Mouse (Mus musculus) liver, adult 2 months (tissue): ENCODE measurements around the gene Ppm1l. TPM values are rescaled to one million over a fixed set of nuclear protein-coding genes. Genes with fewer than 3 reads are reported as not detected.

Source experiments
- DNase-seq: peaks from one replicate; pipeline ENCODE4 v3.0.0-alpha.2; 2011; ENCODE audit warnings: low read depth, low spot score; ENCODE audit errors: extremely low read depth
- H3K27ac ChIP-seq: fragments of 200-500 bp; replicated peaks from 2 replicates; pipeline ENCODE4 v1.5.1; 2012; ENCODE audit warnings: low read depth, mild to moderate bottlenecking, control low read depth, inconsistent platforms, low read length; ENCODE audit not compliant: insufficient read depth
- H3K27me3 ChIP-seq: fragments of 200-500 bp; 2 replicates; pipeline ENCODE4 v1.6.1; 2012; ENCODE audit warnings: mild to moderate bottlenecking, moderate library complexity, low read length, inconsistent platforms; ENCODE audit not compliant: control insufficient read depth, insufficient read depth
- H3K36me3 ChIP-seq: fragments of 200-500 bp; 2 replicates; pipeline ENCODE4 v1.6.1; 2012; ENCODE audit warnings: low read length, inconsistent platforms; ENCODE audit not compliant: control insufficient read depth, insufficient read depth
- H3K4me1 ChIP-seq: fragments of 200-500 bp; 2 replicates; pipeline ENCODE4 v1.6.1; 2011; ENCODE audit warnings: low read length; ENCODE audit not compliant: control insufficient read depth, insufficient read depth
- H3K4me3 ChIP-seq: fragments of 200-500 bp; 2 replicates; pipeline ENCODE4 v1.5.1; 2011; ENCODE audit warnings: low read depth, mild to moderate bottlenecking, control low read depth, low read length, moderate library complexity; ENCODE audit not compliant: insufficient read depth
- H3K79me2 ChIP-seq: fragments of 200-500 bp; 2 replicates; pipeline ENCODE4 v1.6.1; 2012; ENCODE audit warnings: inconsistent platforms, mild to moderate bottlenecking, low read length, moderate library complexity; ENCODE audit not compliant: control insufficient read depth, insufficient read depth
- H3K9ac ChIP-seq: fragments of 200-500 bp; 2 replicates; pipeline ENCODE4 v1.6.1; 2012; ENCODE audit warnings: low read depth, mild to moderate bottlenecking, control low read depth, inconsistent platforms, low read length
- CTCF ChIP-seq: fragments of 200-500 bp; IDR thresholded peaks from 2 replicates; pipeline ENCODE4 v1.5.1; 2011; ENCODE audit warnings: low read depth, low read length, control low read depth
- POLR2A ChIP-seq: fragments of 200-500 bp; IDR thresholded peaks from 2 replicates; pipeline ENCODE4 v1.6.1; 2011; ENCODE audit warnings: low read length, control low read depth; ENCODE audit not compliant: insufficient read depth; ENCODE audit errors: extremely low read depth
- WGBS: fragments of 180-500 bp; shearing (Covaris S2); methylation state at CpG from one replicate; pipeline ENCODE4 v1.1.7; 2018; 5-methylcytosine and 5-hydroxymethylcytosine counted together
- polyA plus RNA-seq: library from polyadenylated mRNA; depleted of rRNA; stranded (reverse); fragments of >200 nt; gene quantifications from 2 replicates; pipeline ENCODE4 v1.2.3, GENCODE M21; 2012
- total RNA-seq: library from RNA; depleted of rRNA; stranded (reverse); fragments of >200 nt; gene quantifications from 2 replicates; pipeline ENCODE4 v1.2.3, GENCODE M21; 2014

The Ppm1l gene
- total and polyA plus RNA-seq, 2 experiments: 1.9 to 3.3 TPM

DNA sequence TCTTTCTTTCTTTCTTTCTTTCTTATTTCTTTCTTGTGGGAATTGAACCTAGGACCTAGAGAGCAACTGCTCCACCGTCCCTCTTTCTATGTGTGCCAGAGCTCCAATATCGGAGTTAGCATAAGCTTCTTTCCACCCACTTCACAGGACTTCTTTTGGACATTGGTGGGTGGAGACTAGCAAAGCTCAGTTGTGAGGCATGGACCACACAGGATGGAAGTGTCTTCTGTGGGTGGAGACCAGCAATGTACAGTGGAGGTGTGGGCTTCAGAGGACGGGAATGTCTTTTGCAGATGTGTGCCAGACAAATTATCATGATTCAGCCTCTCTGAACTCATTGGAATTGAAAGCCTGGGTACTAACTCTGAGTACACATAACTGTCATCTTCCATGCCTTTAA, 180.5 kb downstream of the Ppm1l start:
- WGBS: 88% methylated on average over 3 of the region's 3 CpGs

DNA sequence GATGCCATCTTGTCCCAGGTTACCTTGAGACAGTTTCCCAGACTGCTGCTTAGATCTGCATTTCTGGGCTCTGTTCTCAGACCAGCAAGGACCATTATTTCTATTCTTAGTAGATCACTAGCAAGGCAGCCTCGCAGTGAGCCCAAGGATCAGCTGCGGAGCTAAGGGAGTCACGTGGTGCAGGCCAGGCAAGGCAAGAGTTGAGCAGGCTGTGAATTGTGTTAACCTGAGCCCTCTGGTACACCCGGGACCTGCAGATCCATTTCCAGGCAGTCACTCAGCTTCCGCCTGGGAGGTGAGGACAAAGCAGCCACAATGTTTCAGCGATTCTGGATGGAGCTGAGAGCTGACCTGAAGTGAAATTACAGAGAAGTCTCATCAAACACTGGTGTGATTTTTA, 185.3 kb downstream of the Ppm1l start:
- WGBS: 58% methylated on average over 6 of the region's 6 CpGs
- no peak overlapping the region for H3K27ac ChIP-seq
- no peak overlapping the region for H3K9ac ChIP-seq
- H3K79me2 ChIP-seq: no peaks in the 10 kb centered on the region
- H3K4me3 ChIP-seq: no peak overlapping the region
- H3K4me1 ChIP-seq: peaks cover 4% of the 10 kb centered on the region; the same call in 1 of the 2 replicates
- TF ChIP-seq POLR2A: no peak
- TF ChIP-seq CTCF: no peak
- H3K36me3 ChIP-seq: no peaks in the 10 kb centered on the region
- DNase-seq: no peak
- H3K27me3 ChIP-seq: no peaks in the 10 kb centered on the region

More for the DNA sequence above, 180.5 kb downstream of the Ppm1l start:
- Histone ChIP-seq H3K79me2 (no peaks in the 10 kb centered on the region), H3K36me3 (no peaks in the 10 kb centered on the region), H3K27me3 (no peaks in the 10 kb centered on the region), H3K27ac (no peak overlapping the region), H3K9ac (no peak overlapping the region), H3K4me1 (peaks cover 4% of the 10 kb centered on the region; the same call in 1 of the 2 replicates), H3K4me3 (no peak overlapping the region)
- DNase-seq: no peak
- TF ChIP-seq POLR2A: no peak
- no peak for TF ChIP-seq CTCF

DNA sequence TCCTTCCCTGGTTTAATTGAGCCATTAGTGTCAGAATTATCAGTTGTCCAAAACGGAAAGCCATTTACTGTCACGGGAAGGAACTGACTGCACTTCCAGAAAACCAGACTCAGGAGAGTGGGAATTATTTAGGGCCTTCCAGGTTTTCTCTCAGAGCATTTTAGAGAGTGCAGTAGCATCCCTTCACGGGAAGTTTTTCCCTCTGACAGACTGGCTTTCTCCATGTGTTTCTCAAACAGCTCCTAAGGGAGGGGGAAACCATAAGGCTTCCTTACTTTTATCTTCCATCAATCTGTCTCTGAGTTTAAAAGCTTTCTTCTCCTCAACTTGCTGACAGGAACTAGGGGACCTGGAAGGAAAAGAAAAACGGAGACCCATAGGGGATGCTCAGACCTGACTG, 185.9 kb downstream of the Ppm1l start:
- Histone ChIP-seq H3K36me3 (no peaks in the 10 kb centered on the region), H3K9ac (no peak overlapping the region), H3K4me1 (peaks cover 4% of the 10 kb centered on the region; the same call in 1 of the 2 replicates), H3K79me2 (no peaks in the 10 kb centered on the region), H3K27me3 (no peaks in the 10 kb centered on the region), H3K27ac (no peak overlapping the region), H3K4me3 (no peak overlapping the region)
- DNase-seq: no peak
- 71% methylated on average over 4 of the region's 4 CpGs for WGBS
- TF ChIP-seq POLR2A (no peak), CTCF (no peak)

DNA sequence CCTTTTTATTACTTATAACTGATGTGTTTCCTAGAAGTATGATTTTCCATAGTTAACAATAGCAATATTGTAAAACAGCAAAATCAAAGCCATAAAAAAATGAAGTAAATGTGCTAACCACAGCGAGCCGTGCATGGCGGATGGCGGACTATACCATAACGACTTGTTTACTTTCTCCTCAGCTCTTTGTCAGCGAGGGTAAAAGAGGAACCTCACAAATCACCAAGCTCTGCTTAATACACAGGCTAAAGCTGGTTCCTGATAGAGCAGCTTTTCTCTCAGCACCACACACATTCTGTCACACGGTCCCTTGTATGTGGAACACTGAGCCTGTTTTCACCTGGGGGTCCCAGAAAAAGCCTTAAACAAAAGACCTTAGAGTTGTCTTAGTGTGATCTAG, 188.4 kb downstream of the Ppm1l start:
- Histone ChIP-seq H3K27me3 (no peaks in the 10 kb centered on the region), H3K36me3 (no peaks in the 10 kb centered on the region), H3K4me3 (no peak overlapping the region), H3K79me2 (no peaks in the 10 kb centered on the region), H3K27ac (no peak overlapping the region), H3K4me1 (peaks cover 4% of the 10 kb centered on the region; the same call in 1 of the 2 replicates), H3K9ac (no peak overlapping the region)
- DNase-seq: no peak
- TF ChIP-seq POLR2A: no peak
- 84% methylated on average over 7 of the region's 7 CpGs for WGBS

DNA sequence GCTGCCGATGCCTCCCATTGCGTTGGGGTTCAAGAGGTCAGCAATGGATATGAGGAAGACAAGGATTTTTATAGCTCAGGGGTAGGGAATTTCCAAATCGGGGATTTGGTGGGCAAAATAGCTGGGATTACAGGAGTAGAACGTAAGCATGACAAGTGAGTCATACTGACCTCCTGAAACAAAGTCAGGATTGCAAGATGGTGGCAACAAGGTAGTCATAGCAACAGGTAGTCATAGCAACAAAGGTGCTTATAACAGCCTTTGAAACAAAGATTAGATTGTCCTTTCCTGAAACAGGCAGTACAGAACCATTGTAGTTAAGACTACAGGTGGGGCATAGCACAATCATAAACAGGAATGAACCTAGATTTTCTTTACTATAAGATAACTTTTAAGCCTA, 189.7 kb downstream of the Ppm1l start:
- H3K27ac ChIP-seq: no peak overlapping the region
- 89% methylated on average over 4 of the region's 4 CpGs for WGBS
- no peaks in the 10 kb centered on the region; the same call in 1 of the 2 replicates for H3K4me1 ChIP-seq
- H3K4me3 ChIP-seq: no peak overlapping the region
- H3K27me3 ChIP-seq: no peaks in the 10 kb centered on the region
- H3K79me2 ChIP-seq: no peaks in the 10 kb centered on the region
- no peak overlapping the region for H3K9ac ChIP-seq
- no peak for DNase-seq
- TF ChIP-seq POLR2A (no peak), CTCF (no peak)
- H3K36me3 ChIP-seq: no peaks in the 10 kb centered on the region

DNA sequence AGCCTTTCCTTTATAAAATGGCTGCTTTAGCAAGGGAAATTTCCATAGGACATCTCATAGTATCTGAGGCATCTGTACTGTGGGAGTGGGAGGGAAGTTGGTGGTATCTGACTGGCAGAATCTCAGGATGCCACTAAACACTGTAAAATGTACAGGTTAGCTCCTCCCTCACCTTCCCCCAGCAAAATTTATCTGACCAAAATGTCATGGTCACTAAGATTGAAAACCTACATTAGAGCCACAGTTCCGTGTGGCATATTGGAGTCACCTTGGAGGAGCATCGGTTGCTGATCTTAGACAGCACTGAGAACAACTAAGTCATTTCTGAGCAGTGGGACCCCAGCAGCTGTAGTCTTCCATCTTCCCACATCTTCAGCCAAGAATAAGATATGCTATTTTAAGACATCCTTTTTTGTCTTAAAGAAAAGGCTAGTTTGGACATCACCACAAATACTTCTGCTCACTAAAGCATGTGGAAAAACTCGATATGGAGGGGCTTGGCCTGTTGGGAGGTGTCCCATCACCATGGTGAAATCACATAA, 192.8 kb downstream of the Ppm1l start:
- Histone ChIP-seq H3K27ac (no peak overlapping the region), H3K36me3 (no peaks in the 10 kb centered on the region), H3K4me3 (no peak overlapping the region), H3K27me3 (no peaks in the 10 kb centered on the region), H3K79me2 (no peaks in the 10 kb centered on the region), H3K9ac (no peak overlapping the region), H3K4me1 (no peaks in the 10 kb centered on the region)
- 88% methylated on average over 3 of the region's 3 CpGs for WGBS
- DNase-seq: no peak
- TF ChIP-seq CTCF (no peak), POLR2A (no peak)
